24 mouse cellular contexts compared by ENCODE assay signal in genomic region chr16:56658866-56659265, GRCm38 (mm10). TPM values are rescaled to one million over a fixed set of nuclear protein-coding genes. Genes with fewer than 3 reads are reported as not detected.
DNase-seq lines count a peak whose midpoint lies in the region; ATAC-seq and TF ChIP-seq lines count a peak whose summit lies in the region.
"Had no signal": no experiment of that assay in that cellular context is flagged by ENCODE, and none has a peak within 500 bp of the region (broad histone marks: within the 10 kb centered on the region; RNA-seq: fewer than 3 reads in every experiment).

No protein-coding gene starts in this region.

- H3K4me3 ChIP-seq in MEL (ENCODE audit: control insufficient read depth in 1 of 2, insufficient read depth in 1 of 2, low read depth in 2 of 2, low read length in 2 of 2), result no peak overlapping the region
- H3K4me3 ChIP-seq: embryonic facial prominence, embryonic 12.5 days; embryonic facial prominence, embryonic 15.5 days; gastrocnemius, adult 2 months; heart, embryonic 12.5 days; heart, embryonic 15.5 days had no signal

- no peaks in the 10 kb centered on the region; a peak in 1 of 4 replicates for H3K27me3 ChIP-seq in MEL (ENCODE audit: control insufficient read depth in 1 of 2, insufficient read depth in 2 of 2, low read length in 2 of 2)
- H3K27me3 ChIP-seq: embryonic facial prominence, embryonic 12.5 days; embryonic facial prominence, embryonic 15.5 days; heart, embryonic 12.5 days; heart, embryonic 15.5 days had no signal

- no peak overlapping the region for H3K27ac ChIP-seq in MEL (ENCODE audit: control insufficient read depth, low read depth, low read length)
- H3K27ac ChIP-seq: embryonic facial prominence, embryonic 12.5 days; embryonic facial prominence, embryonic 15.5 days; gastrocnemius, adult 2 months; heart, embryonic 15.5 days; hindbrain, embryonic 14.5 days; hindbrain, postnatal 0 days had no signal

- H3K9ac ChIP-seq in MEL (ENCODE audit: control insufficient read depth, low read depth, low read length, poor library complexity, severe bottlenecking), result no peak overlapping the region
- H3K9ac ChIP-seq: embryonic facial prominence, embryonic 12.5 days; embryonic facial prominence, embryonic 15.5 days; forebrain, postnatal 0 days; heart, embryonic 12.5 days; heart, embryonic 15.5 days; hindbrain, embryonic 14.5 days had no signal

- H3K36me3 ChIP-seq in MEL (ENCODE audit: control insufficient read depth in 1 of 2, insufficient read depth in 2 of 2, low read length in 2 of 2), result peaks cover 0 to 2% of the 10 kb centered on the region in 2 experiments; a peak in 1 of 4 replicates
- H3K36me3 ChIP-seq: embryonic facial prominence, embryonic 12.5 days; embryonic facial prominence, embryonic 15.5 days; heart, embryonic 12.5 days; heart, embryonic 15.5 days had no signal

- TF ChIP-seq EP300 in MEL (IDR thresholded peaks at IDR 0.05; ENCODE audit: low read depth in 1 of 2, low read length in 2 of 2), result peak; percentile 71 to 84

- H3K9me3 ChIP-seq in MEL (replicated peaks; ENCODE audit: insufficient read depth, low read length), result no peaks in the 10 kb centered on the region
- H3K9me3 ChIP-seq: embryonic facial prominence, embryonic 12.5 days; embryonic facial prominence, embryonic 15.5 days; heart, embryonic 12.5 days; heart, embryonic 15.5 days had no signal

- ATAC-seq in granulocyte monocyte progenitor cell, adult 5-6 weeks (replicated peaks; ENCODE audit: poor library complexity, severe bottlenecking), result peak; percentile 84
- peak; percentile 86 for ATAC-seq in megakaryocyte progenitor cell, adult 5-6 weeks (replicated peaks; ENCODE audit: poor library complexity)
- ATAC-seq: forebrain, embryonic 14.5 days; forebrain, postnatal 0 days; hindbrain, postnatal 0 days; inflammation-experienced regulatory T-cells, adult 6 months had no signal

- DNase-seq in 416B (ENCODE audit: low read depth) (peak; percentile 8), MEL (ENCODE audit: low read depth, low spot score) (peak; percentile 84)
- DNase-seq in cerebellum, postnatal 25 days, result no peak
- DNase-seq in spleen, adult 18-20 months, result no peak
- DNase-seq: adrenal gland, adult 8-10 months; adrenal gland, postnatal 25 days; cerebellum, adult 11-12 months; cerebellum, adult 8-10 months; cerebellum, postnatal 10 days; forebrain, postnatal 0 days; gastrocnemius, adult 2 months; gastrocnemius, postnatal 14 days; heart, postnatal 10 days; heart, postnatal 36 days had no signal

- TF ChIP-seq CTCF in MEL (IDR thresholded peaks at IDR 0.05 in 2 of 3, conservative IDR thresholded peaks at IDR 0.05 in 1 of 3; ENCODE audit: control insufficient read depth in 1 of 3, insufficient read depth in 1 of 3, low read depth in 2 of 3, low read length in 3 of 3, poor library complexity in 1 of 3, severe bottlenecking in 1 of 3), result no peak

- no peak for TF ChIP-seq RAD21 in MEL (IDR thresholded peaks at IDR 0.05; ENCODE audit: low read depth, low read length)

- no peak for TF ChIP-seq POLR2A in MEL (IDR thresholded peaks at IDR 0.05; ENCODE audit: control insufficient read depth in 1 of 2, insufficient read depth in 1 of 2, low read depth in 1 of 2, low read length in 2 of 2, poor library complexity in 1 of 2)

- H3K4me1 ChIP-seq in MEL (ENCODE audit: control insufficient read depth in 1 of 2, insufficient read depth in 2 of 2, low read length in 2 of 2), result no peaks in the 10 kb centered on the region; a peak in 1 of 4 replicates
- H3K4me1 ChIP-seq: embryonic facial prominence, embryonic 12.5 days; embryonic facial prominence, embryonic 15.5 days; heart, embryonic 12.5 days; heart, embryonic 15.5 days had no signal

- no peaks in the 10 kb centered on the region for H3K79me2 ChIP-seq in MEL (ENCODE audit: control insufficient read depth, insufficient read depth, low read length, poor library complexity)

TF ChIP-seq in MEL, 35 proteins besides CTCF, POLR2A, EP300 and RAD21:
- TF ChIP-seq MEF2A (IDR thresholded peaks at IDR 0.05; ENCODE audit: extremely low read depth, insufficient replicate concordance, low read depth, low read length, poor library complexity, severe bottlenecking) (no peak), HCFC1 (IDR thresholded peaks at IDR 0.05; ENCODE audit: low read depth, low read length) (no peak), ZMIZ1 (IDR thresholded peaks at IDR 0.05; ENCODE audit: low read depth, low read length) (no peak), NRF1 (IDR thresholded peaks at IDR 0.05; ENCODE audit: insufficient read depth, low read depth, low read length, poor library complexity, severe bottlenecking) (no peak), POLR2AphosphoS5 (IDR thresholded peaks at IDR 0.05; ENCODE audit: borderline replicate concordance, low read depth, low read length) (no peak), UBTF (IDR thresholded peaks at IDR 0.05; ENCODE audit: borderline replicate concordance, insufficient read depth, low read depth, low read length) (no peak), RCOR1 (IDR thresholded peaks at IDR 0.05; ENCODE audit: low read depth, low read length) (peak; percentile 46; the same call in 1 of the 2 replicates), USF2 (IDR thresholded peaks at IDR 0.05; ENCODE audit: borderline replicate concordance in 1 of 2, insufficient read depth in 1 of 2, low read depth in 1 of 2, low read length in 2 of 2) (no peak), MXI1 (IDR thresholded peaks at IDR 0.05; ENCODE audit: low read depth, low read length) (no peak), SMC3 (IDR thresholded peaks at IDR 0.05; ENCODE audit: low read depth, low read length) (no peak), GATA1 (IDR thresholded peaks at IDR 0.05; ENCODE audit: low read depth, low read length) (peak; percentile 69), ZKSCAN1 (IDR thresholded peaks at IDR 0.05; ENCODE audit: low read depth, low read length) (no peak), MAZ (IDR thresholded peaks at IDR 0.05; ENCODE audit: low read depth, low read length) (no peak), MAX (IDR thresholded peaks at IDR 0.05; ENCODE audit: low read length) (no peak), BHLHE40 (IDR thresholded peaks at IDR 0.05; ENCODE audit: borderline replicate concordance, low read depth, low read length) (no peak)
TF ChIP-seq in MEL: peak in this region for 2.

RNA-seq across cellular contexts. Expression of gene Tfg, which starts 58.4 kb away (rescaled TPM):
- 50.9 and 52.2 TPM in 2 replicates for total RNA-seq in MEL (2012; rRNA removed)
- polyA plus RNA-seq in MEL (2012; ENCODE audit: insufficient read depth in 1 of 2, insufficient read length in 2 of 2, low read depth in 1 of 2, low replicate concordance in 2 of 2, missing spikeins in 1 of 2), result 100 to 1,000 TPM in 1 of 2 experiments, not detected in 1; 113 TPM
- total RNA-seq in granulocyte monocyte progenitor cell, adult 5-6 weeks (2014; fragmentation: Nextera tagmentation), result 85.4 and 105 TPM in 2 replicates
- 48.8 and 51.7 TPM in 2 replicates for total RNA-seq in granulocyte monocyte progenitor cell, adult 5-6 weeks (2017)
- total RNA-seq in megakaryocyte progenitor cell, adult 5-6 weeks (2015), result 137 and 174 TPM in 2 replicates
- 42.9 and 45.7 TPM in 2 replicates for total RNA-seq in megakaryocyte progenitor cell, adult 5-6 weeks (2017)

Comparison
In these comparisons a context has a peak if more than half of its experiments do, and no peak if none do; other contexts are left out.
1. DNase-seq: peak in 416B (single experiment) and MEL (single experiment); none in cerebellum, postnatal 25 days (0 of 2) and spleen, adult 18-20 months (0 of 2).